Mouse (Mus musculus) ES-E14 (cell line): ENCODE results near the gene Pcmt1.

Experiments used
- MAFK ChIP-seq: IDR thresholded peaks from 2 replicates; pipeline ENCODE4 v1.6.1; 2014; ENCODE audit warnings: mild to moderate bottlenecking, low read depth, low read length, inconsistent platforms; ENCODE audit not compliant: insufficient read depth
- ZC3H11A ChIP-seq: IDR thresholded peaks from 2 replicates; pipeline ENCODE4 v1.6.1; 2012; ENCODE audit warnings: low read depth, mild to moderate bottlenecking, inconsistent platforms, low read length, borderline replicate concordance
- ZNF384 ChIP-seq: IDR thresholded peaks from 2 replicates; pipeline ENCODE4 v1.6.1; 2012; ENCODE audit warnings: low read depth, low read length, inconsistent platforms

GRCm38 (mm10) chr10:7582891-7583557 lies 97.9 kb downstream of the Pcmt1 start:
- TF ChIP-seq ZC3H11A (no peak), ZNF384 (no peak), MAFK (no peak)
